Mouse (Mus musculus) layer of hippocampus, postnatal 10 days (tissue): ENCODE data around the gene Tmem63b. TPM values are rescaled to one million over a fixed set of nuclear protein-coding genes. Genes with fewer than 3 reads are reported as not detected.
A peak's percentile ranks its signal among the peaks of the same experiment; 100 is the strongest.

Source experiments
- DNase-seq, 2 experiments: peaks; one replicate each; pipeline ENCODE4 v3.0.0; 2021; ENCODE audit warnings: low spot score in 2 of 2
- total RNA-seq, 2 experiments: library from RNA; stranded (reverse); gene quantifications; 2 replicates each; pipeline ENCODE4 v1.2.3; 2021

The Tmem63b gene
- total RNA-seq, 2 experiments from 2014 or later, result 223 to 234 TPM

GRCm38 (mm10) chr17:45706796-45707195 lies 20.1 kb upstream of the Tmem63b start:
- DNase-seq, result no peak

DNA sequence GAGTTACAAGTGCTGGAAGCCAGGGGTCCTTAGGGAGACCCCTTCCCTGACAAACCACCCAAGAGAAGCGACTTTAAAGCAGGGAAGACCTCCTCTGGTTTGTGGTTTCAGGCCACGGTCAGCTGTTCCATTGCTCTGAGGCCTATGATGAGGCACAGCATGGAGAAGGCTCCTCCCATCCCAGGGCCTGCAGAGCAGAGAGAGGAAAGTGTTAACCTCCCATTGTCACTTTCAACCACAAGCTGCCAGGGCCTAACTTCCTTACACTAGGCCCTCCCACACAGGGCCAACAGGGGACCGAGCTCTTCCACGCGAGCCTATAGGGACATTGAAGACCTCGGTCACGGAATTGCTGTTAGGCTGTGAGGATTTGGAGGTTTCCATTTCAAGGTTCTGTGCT lies 16.5 kb upstream of the Tmem63b start:
- no peak for DNase-seq

GRCm38 (mm10) chr17:45702254-45702653 lies 15.5 kb upstream of the Tmem63b start:
- no peak for DNase-seq

DNA sequence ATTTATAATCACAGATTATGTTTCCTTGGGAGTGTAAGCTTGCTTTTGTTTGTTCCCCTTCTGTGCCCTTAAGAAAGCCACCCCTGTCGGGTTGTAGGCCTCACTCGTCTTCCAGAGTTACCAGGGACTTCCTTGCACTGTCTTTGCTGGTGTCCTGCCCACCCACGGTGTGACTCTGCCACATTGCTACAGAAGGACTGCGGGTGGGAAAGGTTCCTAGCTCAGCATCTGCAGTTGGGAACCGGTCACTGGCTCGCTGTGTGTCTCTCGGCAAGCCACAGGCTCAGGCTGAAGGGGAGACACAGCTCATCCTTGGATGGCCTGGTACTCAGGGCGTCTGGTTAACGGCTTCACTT lies 14.5 kb upstream of the Tmem63b start:
- DNase-seq, result no peak

- no peak for DNase-seq
Measured at GRCm38 (mm10) chr17:45700496-45701235, 14.0 kb upstream of the Tmem63b start.

DNA sequence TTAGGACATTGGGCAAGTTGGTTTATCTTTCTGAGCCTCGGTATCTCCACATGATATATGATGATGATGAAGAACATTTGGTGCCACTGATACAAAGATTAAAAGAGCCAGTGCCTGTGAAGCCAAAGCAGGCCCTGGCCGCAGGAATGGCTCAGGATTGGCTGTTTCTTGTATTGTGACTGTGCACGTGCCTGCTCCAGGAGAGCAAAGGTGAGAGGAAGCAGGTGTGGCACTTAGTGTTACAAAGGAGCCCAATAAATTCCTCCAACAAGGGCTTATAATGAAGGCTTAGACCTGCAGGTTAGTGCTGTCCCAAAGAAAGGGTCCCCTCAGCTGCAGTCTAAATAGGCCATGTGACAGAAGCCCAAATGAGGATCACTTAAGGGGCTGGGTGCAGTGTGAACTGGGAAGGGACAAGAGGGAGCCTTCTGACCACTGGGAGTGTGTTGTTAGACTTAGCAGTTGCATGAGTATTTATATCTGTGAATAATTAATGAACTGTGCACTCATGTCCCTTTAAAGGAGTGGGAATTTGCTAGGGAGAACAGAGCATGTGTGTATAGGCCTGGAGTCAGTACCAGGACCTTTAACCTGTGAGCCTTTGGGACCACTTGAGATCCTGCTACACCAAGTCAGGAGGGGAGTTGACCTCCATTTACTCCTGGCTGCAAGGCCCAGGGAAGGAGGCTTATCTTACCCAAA lies 12.5 kb upstream of the Tmem63b start:
- DNase-seq, result no peak

DNA sequence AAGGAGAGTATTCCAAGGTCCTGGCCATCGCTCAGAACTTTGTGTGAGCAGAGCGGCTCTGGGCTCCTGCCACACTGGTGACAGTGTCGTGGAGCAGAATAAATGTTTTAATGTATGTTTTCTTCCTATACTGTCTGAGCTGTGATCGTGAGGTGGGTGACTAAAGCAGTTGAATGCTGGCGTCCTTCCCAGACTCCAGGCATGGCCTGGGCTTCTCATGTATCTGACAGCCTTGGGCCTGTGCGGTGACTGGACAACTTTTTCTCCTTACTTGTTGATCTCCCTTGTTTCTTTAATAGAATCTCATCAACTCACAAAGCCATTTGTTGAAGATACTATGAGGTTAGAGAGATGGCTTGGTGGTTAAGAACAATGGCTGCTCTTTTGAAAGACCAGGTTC lies 11.7 kb upstream of the Tmem63b start:
- no peak for DNase-seq

GRCm38 (mm10) chr17:45696981-45697380 lies 10.3 kb upstream of the Tmem63b start:
- DNase-seq, result no peak

DNA sequence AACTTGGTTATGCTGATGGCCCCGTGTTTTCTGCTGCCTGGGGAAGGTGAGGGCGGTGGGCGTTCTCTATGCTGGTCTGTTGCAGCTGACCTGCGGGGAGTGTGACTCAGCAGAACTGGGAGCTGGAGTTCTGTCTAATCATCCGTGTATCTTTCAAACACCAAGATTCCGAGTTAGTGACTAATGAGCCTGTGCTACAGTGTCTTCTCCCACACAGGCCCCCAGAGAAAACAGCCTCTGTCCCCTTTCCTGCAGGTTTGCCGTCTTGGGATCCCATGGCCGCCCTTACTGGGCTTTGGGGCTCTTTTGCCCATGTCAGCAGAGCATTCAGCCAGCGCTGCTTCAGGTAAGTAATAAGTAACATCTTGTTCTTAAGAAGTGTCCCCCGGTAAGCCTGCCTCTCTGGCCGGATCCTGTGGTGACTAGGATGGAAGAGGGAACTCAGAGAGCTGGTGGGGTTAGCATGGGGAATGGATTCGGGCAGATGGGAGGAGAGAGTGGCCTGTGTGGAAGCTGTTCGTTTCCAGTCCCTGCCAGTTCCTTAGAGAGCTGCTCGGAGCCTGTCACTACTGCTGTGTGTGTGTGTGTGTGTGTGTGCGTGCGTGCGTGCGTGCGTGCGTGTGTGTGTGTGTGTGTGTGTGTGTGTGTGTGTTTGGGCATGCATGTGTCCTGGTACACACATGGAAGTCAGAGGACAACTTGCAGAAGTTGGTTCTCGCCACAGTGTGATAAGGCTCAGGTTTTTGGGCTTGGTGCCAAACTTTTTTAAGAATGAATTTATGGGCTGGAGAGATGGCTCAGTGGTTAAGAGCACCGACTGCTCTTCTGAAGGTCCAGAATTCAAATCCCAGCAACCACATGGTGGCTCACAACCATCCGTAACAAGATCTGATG lies 8.8 kb upstream of the Tmem63b start:
- no peak for DNase-seq

DNA sequence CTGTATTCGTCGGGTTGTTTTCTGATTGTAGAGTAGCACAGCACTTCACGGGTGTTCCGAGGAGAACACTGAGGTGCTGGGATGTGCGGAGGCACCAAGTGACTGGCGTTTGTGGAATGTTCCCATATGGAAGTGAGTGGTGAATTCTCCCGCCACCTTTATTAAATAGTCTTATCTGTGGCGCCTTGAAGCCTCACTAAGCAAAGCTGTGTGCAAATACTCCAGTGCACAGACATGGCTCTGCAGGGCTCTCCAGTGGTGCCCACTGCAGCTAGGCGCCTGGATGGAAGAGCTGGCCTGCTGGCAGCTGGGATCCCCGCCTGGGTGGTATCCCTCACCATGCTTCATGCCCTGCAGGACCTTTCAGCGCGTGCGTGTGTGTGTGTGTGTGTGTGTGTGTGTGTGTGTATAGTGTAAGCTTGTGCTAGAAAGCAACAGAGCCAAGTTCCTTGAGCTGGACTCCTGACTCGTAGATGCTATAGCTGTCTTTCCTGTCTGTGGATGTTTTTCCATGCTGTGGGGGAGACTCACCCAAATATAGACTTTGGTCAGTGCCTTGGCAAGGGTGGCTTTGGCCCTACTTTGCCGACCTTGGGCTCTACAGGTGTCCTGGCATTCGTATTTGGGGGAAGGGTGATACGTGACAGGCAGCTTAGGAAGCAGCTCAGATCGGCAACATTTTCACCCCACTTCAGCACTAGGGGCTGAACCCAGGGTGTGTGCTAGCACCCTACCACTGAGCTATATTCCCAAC lies 7.3 kb upstream of the Tmem63b start:
- no peak for DNase-seq

DNA sequence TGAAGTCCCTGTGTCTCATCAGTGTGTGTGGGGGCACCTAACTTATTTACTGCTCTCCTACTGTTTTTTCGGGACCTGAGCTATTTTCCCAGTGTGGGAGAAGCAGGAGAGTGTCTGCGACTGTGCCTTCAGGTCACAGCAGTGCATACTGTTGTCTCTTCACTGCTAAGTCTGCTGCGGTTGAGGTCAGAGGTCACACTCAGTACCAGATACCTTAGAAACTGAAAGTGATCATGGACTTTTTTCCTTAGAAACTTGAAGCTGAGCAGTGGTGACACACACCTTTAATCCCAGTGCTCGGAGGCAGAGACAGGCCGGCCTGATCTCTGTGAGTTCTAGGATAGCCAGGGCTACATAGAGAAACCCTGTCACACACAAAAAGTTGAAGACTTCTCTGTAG lies 5.5 kb upstream of the Tmem63b start:
- DNase-seq, result no peak

- DNase-seq, result no peak
Measured at GRCm38 (mm10) chr17:45690044-45690443, 3.3 kb upstream of the Tmem63b start.

GRCm38 (mm10) chr17:45689120-45689519 lies 2.4 kb upstream of the Tmem63b start:
- DNase-seq, result no peak

GRCm38 (mm10) chr17:45686093-45686619 lies 549 bp downstream of the Tmem63b start, which contains the start of gene Mrpl14:
Gene Mrpl14, plus strand, starts transcription at chr17:45686322.
- DNase-seq, result peak; percentile 92 to 95

GRCm38 (mm10) chr17:45685171-45686092 lies 1.3 kb downstream of the Tmem63b start:
- peak; percentile 61 to 73 for DNase-seq

GRCm38 (mm10) chr17:45684667-45685131 lies 2.0 kb downstream of the Tmem63b start:
- DNase-seq, result peak in 1 of 2 experiments; percentile 34

DNA sequence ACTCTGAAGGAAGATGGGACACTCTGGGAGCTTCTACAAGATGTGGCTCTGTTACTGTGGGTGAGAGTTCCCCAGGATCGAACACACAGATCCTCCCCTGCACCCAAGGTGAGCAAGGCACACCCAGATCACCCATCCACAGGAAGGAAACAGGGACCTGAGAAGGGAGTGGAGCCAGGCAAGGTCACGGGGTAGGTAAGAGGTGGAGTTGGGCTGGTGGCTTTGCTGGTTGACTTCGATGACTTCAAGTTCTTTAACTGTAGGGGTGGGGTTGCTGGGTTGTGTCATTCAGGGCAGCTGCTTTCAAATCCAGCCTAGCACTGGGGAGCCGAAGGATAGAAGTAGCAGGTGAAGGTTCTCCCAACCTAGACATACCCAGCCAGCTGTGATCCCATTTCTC lies 3.9 kb downstream of the Tmem63b start:
- no peak for DNase-seq

GRCm38 (mm10) chr17:45681588-45681987 lies 5.1 kb downstream of the Tmem63b start:
- DNase-seq, result peak; percentile 47 to 48

- DNase-seq, result peak; percentile 71 to 73
Measured at GRCm38 (mm10) chr17:45680391-45680980, 6.2 kb downstream of the Tmem63b start.
